Mouse (Mus musculus) ES-Bruce4 (cell line): ENCODE data around the gene 1810049J17Rik. TPM values are rescaled to one million over a fixed set of nuclear protein-coding genes. Genes with fewer than 3 reads are reported as not detected.

Experiments
- H3K27ac ChIP-seq: 2 replicates; pipeline ENCODE4 v1.5.1; 2012; ENCODE audit warnings: low read length, inconsistent platforms; ENCODE audit not compliant: insufficient read depth
- H3K27me3 ChIP-seq: 2 replicates; pipeline ENCODE4 v1.6.1; 2012; ENCODE audit warnings: mild to moderate bottlenecking, low read length, inconsistent platforms; ENCODE audit not compliant: control insufficient read depth, poor library complexity, insufficient read depth, severe bottlenecking
- H3K36me3 ChIP-seq: 2 replicates; pipeline ENCODE4 v1.6.1; 2012; ENCODE audit warnings: inconsistent platforms, mild to moderate bottlenecking, low read length, moderate library complexity; ENCODE audit not compliant: control insufficient read depth, poor library complexity, insufficient read depth, severe bottlenecking
- H3K4me1 ChIP-seq: one replicate; pipeline ENCODE4 v1.8.1; 2011; ENCODE audit warnings: low read length; ENCODE audit not compliant: control insufficient read depth, insufficient read depth
- H3K4me3 ChIP-seq: 2 replicates; pipeline ENCODE4 v1.5.1; 2011; ENCODE audit warnings: low read depth, mild to moderate bottlenecking, low read length
- H3K9ac ChIP-seq: 2 replicates; pipeline ENCODE4 v1.6.1; 2012; ENCODE audit warnings: low read depth, mild to moderate bottlenecking, inconsistent platforms; ENCODE audit not compliant: poor library complexity, severe bottlenecking
- H3K9me3 ChIP-seq: replicated peaks from 2 replicates; pipeline ENCODE4 v1.6.1; 2012; ENCODE audit warnings: mild to moderate bottlenecking, low read length, inconsistent platforms; ENCODE audit not compliant: control insufficient read depth, poor library complexity, insufficient read depth, severe bottlenecking
- CTCF ChIP-seq: IDR thresholded peaks from one replicate; pipeline ENCODE4 v1.8.1; 2011; ENCODE audit warnings: low read depth, low read length
- EP300 ChIP-seq: IDR thresholded peaks from 2 replicates; pipeline ENCODE4 v1.6.1; 2011; ENCODE audit warnings: low read depth, low read length; ENCODE audit not compliant: insufficient read depth
- POLR2A ChIP-seq: IDR thresholded peaks from one replicate; pipeline ENCODE4 v1.8.1; 2011; ENCODE audit warnings: low read length; ENCODE audit not compliant: insufficient read depth
- polyA plus RNA-seq: library from polyadenylated mRNA; stranded (reverse); fragments of >200 nt; gene quantifications from 2 replicates; pipeline ENCODE4 v1.2.4, GENCODE M21; 2011; ENCODE audit warnings: low read depth; ENCODE audit not compliant: missing spikeins, insufficient read depth, insufficient read length

Gene 1810049J17Rik
- polyA plus RNA-seq, 1 experiment: not detected

DNA sequence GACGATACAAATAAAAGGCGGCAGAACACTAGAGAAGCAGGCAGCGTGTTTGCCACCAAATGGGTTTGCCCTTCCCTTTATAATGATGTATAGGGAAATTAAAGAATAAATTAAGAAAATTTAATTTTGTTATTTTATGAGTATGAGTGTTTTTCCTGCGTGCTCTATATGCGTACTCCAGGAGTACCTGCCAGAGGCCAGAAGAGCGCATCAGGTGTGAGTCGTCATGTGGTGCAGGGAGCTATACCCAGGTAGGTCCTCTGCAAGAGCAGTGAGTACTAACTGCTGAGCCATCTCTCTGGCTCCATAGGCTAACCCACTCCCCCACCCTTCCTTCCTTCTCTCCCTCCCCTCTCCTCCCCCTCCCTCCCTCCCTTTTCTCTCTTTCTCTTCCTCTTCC lies 29.8 kb upstream of the 1810049J17Rik start:
- no peaks in the 10 kb centered on the region for H3K27me3 ChIP-seq
- no peaks in the 10 kb centered on the region for H3K9me3 ChIP-seq
- H3K9ac ChIP-seq: no peak overlapping the region
- H3K36me3 ChIP-seq: peaks cover 28% of the 10 kb centered on the region
- H3K4me3 ChIP-seq: no peak overlapping the region
- no peak overlapping the region for H3K27ac ChIP-seq
- H3K4me1 ChIP-seq: no peaks in the 10 kb centered on the region
- TF ChIP-seq EP300 (no peak), CTCF (no peak), POLR2A (no peak)

- no peaks in the 10 kb centered on the region for H3K4me1 ChIP-seq
- H3K27me3 ChIP-seq: no peaks in the 10 kb centered on the region
- no peak overlapping the region for H3K27ac ChIP-seq
- H3K4me3 ChIP-seq: no peak overlapping the region
- TF ChIP-seq POLR2A: no peak
- no peak for TF ChIP-seq CTCF
- TF ChIP-seq EP300: no peak
- H3K9me3 ChIP-seq: no peaks in the 10 kb centered on the region
- no peak overlapping the region for H3K9ac ChIP-seq
- H3K36me3 ChIP-seq: peaks cover 28% of the 10 kb centered on the region
These were observed 28.1 kb upstream of the 1810049J17Rik start for GRCm38 (mm10) chr15:12349840-12350239.

DNA sequence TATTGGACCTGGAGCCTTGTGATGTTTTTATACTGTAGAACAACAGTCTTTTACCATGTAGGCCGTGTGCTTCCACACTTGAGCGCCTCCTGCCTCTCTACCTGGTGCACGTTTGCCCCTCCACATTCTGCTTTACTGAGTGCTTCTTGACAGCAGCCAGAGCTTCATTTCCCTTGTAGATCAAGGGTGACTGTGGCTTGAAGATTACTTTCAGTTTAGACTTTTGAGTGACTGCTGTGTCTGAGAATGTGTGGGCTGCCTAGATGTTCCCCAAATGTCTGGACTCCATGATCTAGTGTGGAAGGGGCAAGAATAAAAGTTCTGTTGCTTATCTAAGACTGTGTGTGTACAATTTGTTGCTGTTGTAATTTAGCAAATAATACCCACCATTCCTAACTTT lies 27.3 kb upstream of the 1810049J17Rik start:
- Histone ChIP-seq H3K9me3 (no peaks in the 10 kb centered on the region), H3K4me3 (no peak overlapping the region), H3K36me3 (peaks cover 27% of the 10 kb centered on the region), H3K27ac (no peak overlapping the region), H3K9ac (no peak overlapping the region), H3K27me3 (no peaks in the 10 kb centered on the region), H3K4me1 (no peaks in the 10 kb centered on the region)
- TF ChIP-seq EP300: no peak
- TF ChIP-seq CTCF: no peak
- no peak for TF ChIP-seq POLR2A

GRCm38 (mm10) chr15:12346916-12347315 lies 25.2 kb upstream of the 1810049J17Rik start:
- Histone ChIP-seq H3K27ac (no peak overlapping the region), H3K4me1 (no peaks in the 10 kb centered on the region), H3K27me3 (no peaks in the 10 kb centered on the region), H3K9ac (no peak overlapping the region), H3K36me3 (peaks cover 32% of the 10 kb centered on the region), H3K4me3 (no peak overlapping the region), H3K9me3 (no peaks in the 10 kb centered on the region)
- TF ChIP-seq POLR2A (no peak), EP300 (no peak), CTCF (no peak)

GRCm38 (mm10) chr15:12341401-12341758 lies 19.7 kb upstream of the 1810049J17Rik start:
- H3K27me3 ChIP-seq: no peaks in the 10 kb centered on the region
- no peaks in the 10 kb centered on the region for H3K4me1 ChIP-seq
- no peak overlapping the region for H3K4me3 ChIP-seq
- no peaks in the 10 kb centered on the region for H3K9me3 ChIP-seq
- H3K27ac ChIP-seq: no peak overlapping the region
- no peak overlapping the region for H3K9ac ChIP-seq
- H3K36me3 ChIP-seq: peaks cover 13% of the 10 kb centered on the region
- TF ChIP-seq POLR2A: no peak
- TF ChIP-seq EP300: no peak
- TF ChIP-seq CTCF: no peak

DNA sequence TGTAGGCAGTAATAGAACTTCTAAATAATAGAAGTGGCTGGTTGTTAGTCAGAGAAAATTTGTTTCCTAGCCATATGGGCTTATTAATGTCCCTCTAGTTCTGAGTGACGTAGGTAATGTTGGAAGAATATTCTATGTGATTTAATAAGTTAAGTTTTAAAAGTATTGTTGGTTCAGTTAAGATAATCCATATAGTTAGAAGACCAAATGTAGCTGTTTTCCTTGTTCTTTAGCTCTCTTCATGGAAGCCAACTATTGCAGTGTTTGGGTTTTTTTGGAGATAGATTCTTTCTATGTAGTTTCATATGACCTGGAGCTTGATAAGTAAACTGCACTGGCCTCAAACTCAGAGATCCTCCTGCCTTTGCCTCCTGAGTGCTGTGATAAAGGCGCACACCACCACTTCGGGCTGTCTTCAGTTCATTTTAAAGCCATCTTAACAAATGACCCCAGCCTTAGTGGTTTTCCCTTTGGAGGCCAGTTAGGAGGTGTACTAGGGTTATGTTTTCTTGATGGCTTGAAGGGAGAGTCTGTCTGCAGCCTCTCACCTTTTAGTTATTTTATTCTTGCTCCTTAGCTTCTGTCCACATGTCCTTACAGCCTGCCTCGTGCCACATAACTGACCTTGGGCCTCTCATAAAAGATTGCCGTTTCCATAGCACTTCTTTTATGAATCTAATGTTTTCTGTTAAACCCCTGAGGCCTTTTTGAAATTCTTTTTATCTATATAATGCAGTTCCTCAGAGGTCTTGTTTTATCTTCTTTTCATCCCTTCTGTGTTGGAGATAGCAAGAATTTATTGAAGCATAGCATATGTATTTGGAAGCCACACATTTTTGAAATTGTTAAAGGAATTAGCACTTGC lies 19.1 kb upstream of the 1810049J17Rik start:
- Histone ChIP-seq H3K36me3 (peaks cover 13% of the 10 kb centered on the region), H3K27ac (no peak overlapping the region), H3K4me3 (no peak overlapping the region), H3K9ac (no peak overlapping the region), H3K4me1 (no peaks in the 10 kb centered on the region), H3K27me3 (no peaks in the 10 kb centered on the region), H3K9me3 (no peaks in the 10 kb centered on the region)
- no peak for TF ChIP-seq EP300
- no peak for TF ChIP-seq POLR2A
- TF ChIP-seq CTCF: no peak
